Mouse (Mus musculus) CH12.LX (cell line): Measurements from ENCODE around the gene Rps11. TPM values are rescaled to one million over a fixed set of nuclear protein-coding genes. Genes with fewer than 3 reads are reported as not detected.

Experiments used
- DNase-seq: peaks from one replicate; pipeline ENCODE4 v3.0.0-alpha.2; 2013; ENCODE audit errors: extremely low read depth
- H3K27ac ChIP-seq: 2 replicates; pipeline ENCODE4 v1.5.1; 2012; ENCODE audit warnings: low read depth, mild to moderate bottlenecking, control low read depth, moderate library complexity; ENCODE audit not compliant: insufficient read depth
- H3K27me3 ChIP-seq: replicated peaks from 2 replicates; pipeline ENCODE3; 2012; ENCODE audit warnings: inconsistent platforms
- H3K36me3 ChIP-seq, 2 experiments: replicated peaks in 1 of 2; 2 replicates each; pipeline versions ENCODE3 to v1.6.1; 2012; ENCODE audit warnings: inconsistent platforms in 1 of 2, low read length in 1 of 2, mild to moderate bottlenecking in 1 of 2, mixed read lengths in 1 of 2, moderate library complexity in 1 of 2; ENCODE audit not compliant: control insufficient read depth in 1 of 2, insufficient read depth in 1 of 2
- H3K4me1 ChIP-seq, 2 experiments: 2 replicates each; pipeline ENCODE4 v1.6.1; 2012; ENCODE audit warnings: inconsistent platforms in 1 of 2, moderate library complexity in 1 of 2; ENCODE audit not compliant: insufficient read depth in 2 of 2, control insufficient read depth in 1 of 2
- H3K4me2 ChIP-seq: 2 replicates; pipeline ENCODE4 v1.6.1; 2012; ENCODE audit warnings: low read depth, mild to moderate bottlenecking, control low read depth; ENCODE audit not compliant: poor library complexity, insufficient read depth, severe bottlenecking
- H3K4me3 ChIP-seq, 3 experiments: fragments of 150-350 bp in 1 of 3; sonication (generic) in 1 of 3; replicated peaks in 1 of 3; 2 replicates each; pipeline versions ENCODE3 to v1.5.1; 2011 to 2012; ENCODE audit warnings: low read depth in 2 of 3, low read length in 2 of 3, mild to moderate bottlenecking in 2 of 3, moderate library complexity in 2 of 3, control low read depth in 1 of 3, improper control_type of control experiment in 1 of 3, inconsistent platforms in 1 of 3, mixed read lengths in 1 of 3; ENCODE audit not compliant: poor library complexity in 1 of 3
- H3K79me2 ChIP-seq: replicated peaks from 2 replicates; pipeline ENCODE4 v1.6.1; 2012; ENCODE audit warnings: mild to moderate bottlenecking, moderate library complexity; ENCODE audit not compliant: control insufficient read depth, poor library complexity, insufficient read depth, severe bottlenecking; ENCODE audit errors: extremely low read depth
- H3K9ac ChIP-seq: 2 replicates; pipeline ENCODE4 v1.6.1; 2012; ENCODE audit warnings: low read depth, mild to moderate bottlenecking, control low read depth, moderate library complexity; ENCODE audit not compliant: insufficient read depth
- H3K9me3 ChIP-seq: replicated peaks from 2 replicates; pipeline ENCODE3; 2012; ENCODE audit warnings: low read length, inconsistent platforms, mixed read lengths
- CHD1 ChIP-seq: IDR thresholded peaks from 2 replicates; pipeline ENCODE4 v1.6.1; 2012; ENCODE audit warnings: low read depth, low read length, improper control_type of control experiment, inconsistent platforms
- CTCF ChIP-seq, 2 experiments: IDR thresholded peaks in 1 of 2; conservative IDR thresholded peaks in 1 of 2; 2 replicates each; pipeline ENCODE4 v1.5.1; 2011 to 2012; ENCODE audit warnings: low read depth in 2 of 2, low read length in 2 of 2, improper control_type of control experiment in 1 of 2, inconsistent platforms in 1 of 2, mild to moderate bottlenecking in 1 of 2, moderate library complexity in 1 of 2
- E2F4 ChIP-seq: IDR thresholded peaks from 2 replicates; pipeline ENCODE4 v1.6.1; 2011; ENCODE audit warnings: low read depth, low read length, improper control_type of control experiment; ENCODE audit not compliant: insufficient replicate concordance
- EP300 ChIP-seq: IDR thresholded peaks from 2 replicates; pipeline ENCODE4 v1.6.1; 2011; ENCODE audit warnings: low read length, improper control_type of control experiment
- ETS1 ChIP-seq: conservative IDR thresholded peaks from 2 replicates; pipeline ENCODE4 v1.6.1; 2012; ENCODE audit warnings: low read depth, mild to moderate bottlenecking, inconsistent platforms, low read length, improper control_type of control experiment, moderate library complexity
- HCFC1 ChIP-seq: IDR thresholded peaks from 2 replicates; pipeline ENCODE4 v1.6.1; 2012; ENCODE audit warnings: low read depth, mild to moderate bottlenecking, inconsistent platforms, low read length, improper control_type of control experiment
- JUN ChIP-seq: IDR thresholded peaks from 2 replicates; pipeline ENCODE4 v1.6.1; 2011; ENCODE audit warnings: low read depth, mild to moderate bottlenecking, low read length, improper control_type of control experiment, moderate library complexity; ENCODE audit not compliant: insufficient read depth
- KAT2A ChIP-seq: IDR thresholded peaks from 2 replicates; pipeline ENCODE4 v1.6.1; 2012; ENCODE audit warnings: low read length, improper control_type of control experiment, inconsistent platforms; ENCODE audit not compliant: insufficient replicate concordance
- MAFK ChIP-seq: IDR thresholded peaks from 2 replicates; pipeline ENCODE4 v1.6.1; 2011; ENCODE audit warnings: low read length, improper control_type of control experiment; ENCODE audit not compliant: insufficient replicate concordance
- MAZ ChIP-seq: IDR thresholded peaks from 2 replicates; pipeline ENCODE4 v1.6.1; 2012; ENCODE audit warnings: low read depth, mild to moderate bottlenecking, inconsistent platforms, low read length, improper control_type of control experiment, moderate library complexity
- MXI1 ChIP-seq: IDR thresholded peaks from 2 replicates; pipeline ENCODE4 v1.6.1; 2011; ENCODE audit warnings: mild to moderate bottlenecking, low read depth, low read length, improper control_type of control experiment
- MYC ChIP-seq: IDR thresholded peaks from 2 replicates; pipeline ENCODE4 v1.6.1; 2011; ENCODE audit warnings: low read depth, mild to moderate bottlenecking, improper control_type of control experiment, low read length
- POLR2AphosphoS2 ChIP-seq: IDR thresholded peaks from 2 replicates; pipeline ENCODE4 v1.6.1; 2011; ENCODE audit warnings: low read depth, low read length, improper control_type of control experiment
- RAD21 ChIP-seq: IDR thresholded peaks from 2 replicates; pipeline ENCODE4 v1.6.1; 2011; ENCODE audit warnings: low read depth, mild to moderate bottlenecking, low read length, improper control_type of control experiment, moderate library complexity
- RCOR1 ChIP-seq: conservative IDR thresholded peaks from 2 replicates; pipeline ENCODE4 v1.6.1; 2012; ENCODE audit warnings: low read depth, mild to moderate bottlenecking, inconsistent platforms, low read length, improper control_type of control experiment
- SIN3A ChIP-seq: IDR thresholded peaks from 2 replicates; pipeline ENCODE4 v1.6.1; 2012; ENCODE audit warnings: low read length, improper control_type of control experiment, inconsistent platforms
- UBTF ChIP-seq: IDR thresholded peaks from 2 replicates; pipeline ENCODE4 v1.6.1; 2012; ENCODE audit warnings: low read depth, mild to moderate bottlenecking, inconsistent platforms, low read length, improper control_type of control experiment, moderate library complexity
- USF1 ChIP-seq: IDR thresholded peaks from 2 replicates; pipeline ENCODE4 v1.6.1; 2014; ENCODE audit warnings: low read depth, mild to moderate bottlenecking, inconsistent platforms, low read length, improper control_type of control experiment
- USF2 ChIP-seq: conservative IDR thresholded peaks from 2 replicates; pipeline ENCODE4 v1.6.1; 2011; ENCODE audit warnings: low read depth, low read length, improper control_type of control experiment
- ZC3H11A ChIP-seq: IDR thresholded peaks from 2 replicates; pipeline ENCODE4 v1.6.1; 2012; ENCODE audit warnings: low read depth, mild to moderate bottlenecking, inconsistent platforms, low read length, improper control_type of control experiment
- dilution Hi-C: fragments of 300-500 bp; cut with MboI; formaldehyde crosslinking; loops from 2 replicates; pipeline ENCODE4 v1.14.3; 2020; ENCODE audit warnings: low sequenced_read_pairs; ENCODE audit not compliant: extremely low pct_unique_long_range_greater_than_20kb, extremely low pct_ligation_motif_present
- in situ Hi-C: fragments of 300-500 bp; cut with MboI; formaldehyde crosslinking; loops from 3 replicates; pipeline ENCODE4 v1.14.3; 2019; ENCODE audit warnings: low sequenced_read_pairs, low pct_ligation_motif_present, low pct_unique_long_range_greater_than_20kb, mixed read lengths
- polyA plus RNA-seq: library from polyadenylated mRNA; unstranded; fragments of >175 nt; gene quantifications from 2 replicates; pipeline ENCODE4 v1.2.1, GENCODE M21; 2012; ENCODE audit warnings: low read depth; ENCODE audit not compliant: insufficient read length
- total RNA-seq, 2 experiments: library from RNA; depleted of rRNA; stranded (reverse); fragments of 300-350 nt in 1 of 2; fragments of >200 nt in 1 of 2; gene quantifications; 2 replicates each; pipeline ENCODE4 v1.2.3; 2012 to 2014

Gene Rps11
- total and polyA plus RNA-seq, 3 experiments: 898 to 1,839 (median 1,699) TPM

- H3K27me3 ChIP-seq: no peaks in the 10 kb centered on the region
- H3K4me3 ChIP-seq: no peak overlapping the region
- H3K27ac ChIP-seq: no peak overlapping the region
- in situ Hi-C loops: no loop called here
- peaks cover 0 to 6% of the 10 kb centered on the region in 2 experiments; a peak in 2 of 4 replicates for H3K4me1 ChIP-seq
- DNase-seq: no peak
- no peaks in the 10 kb centered on the region for H3K9me3 ChIP-seq
- H3K36me3 ChIP-seq: no peaks in the 10 kb centered on the region
- no peak overlapping the region for H3K9ac ChIP-seq
- dilution Hi-C loops: no loop called here
- no peak overlapping the region for H3K4me2 ChIP-seq
- H3K79me2 ChIP-seq: no peaks in the 10 kb centered on the region
- no peak for TF ChIP-seq KAT2A
- no peak for TF ChIP-seq CHD1
- no peak for TF ChIP-seq MAFK
- TF ChIP-seq E2F4: no peak
- TF ChIP-seq ETS1: no peak
- no peak for TF ChIP-seq USF2
- no peak for TF ChIP-seq HCFC1
These were observed 21.2 kb downstream of the Rps11 start for GRCm38 (mm10) chr7:45102940-45103585.

GRCm38 (mm10) chr7:45102441-45102840 lies 21.8 kb downstream of the Rps11 start:
- dilution Hi-C loops (no loop called here), in situ Hi-C loops (no loop called here)
- H3K4me3 ChIP-seq: no peak overlapping the region
- H3K4me1 ChIP-seq: peaks cover 0 to 10% of the 10 kb centered on the region in 2 experiments; a peak in 2 of 4 replicates
- TF ChIP-seq SIN3A (no peak), RCOR1 (no peak), CTCF (conservative IDR thresholded peaks at IDR 0.05 in 1 of 2, IDR thresholded peaks at IDR 0.05 in 1 of 2; ENCODE audit: low read depth in 2 of 2, low read length in 2 of 2) (no peak), UBTF (no peak), JUN (no peak), MXI1 (no peak), ZC3H11A (no peak), MAZ (no peak), POLR2AphosphoS2 (no peak), RAD21 (no peak), USF1 (no peak), MYC (no peak), EP300 (no peak)
- H3K27ac ChIP-seq: no peak overlapping the region
- H3K36me3 ChIP-seq: no peaks in the 10 kb centered on the region
- no peaks in the 10 kb centered on the region for H3K9me3 ChIP-seq
- no peak overlapping the region for H3K4me2 ChIP-seq
- no peaks in the 10 kb centered on the region for H3K79me2 ChIP-seq
- DNase-seq: no peak
- no peak overlapping the region for H3K9ac ChIP-seq
- no peaks in the 10 kb centered on the region for H3K27me3 ChIP-seq
